Mouse (Mus musculus): ENCODE results near the gene Slc35d1. TPM values are rescaled to one million over a fixed set of nuclear protein-coding genes. Genes with fewer than 3 reads are reported as not detected.

Slc35d1 gene
- polyA plus RNA-seq, 1 experiment from 2014 or later: 5.4 TPM

DNA sequence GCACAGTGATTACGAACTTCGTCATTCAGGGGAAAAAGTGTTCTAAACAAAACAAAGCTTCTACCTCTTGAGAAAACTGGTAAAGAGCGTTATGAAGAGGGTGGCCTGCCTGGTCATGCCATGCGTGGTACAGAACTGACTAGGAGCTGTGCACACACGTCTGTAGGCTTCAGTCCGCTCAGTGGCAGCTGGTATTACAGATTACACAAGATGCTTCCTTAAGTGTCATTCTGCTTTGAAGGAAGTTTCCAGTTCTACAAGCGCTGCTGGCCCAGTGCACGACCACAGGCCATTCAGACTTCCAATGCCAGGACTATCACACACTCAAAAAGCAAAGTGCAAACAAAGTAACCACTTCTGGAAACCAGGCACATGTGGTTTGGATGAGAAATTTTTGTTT is 17.6 kb downstream of the Slc35d1 start:
- Histone ChIP-seq H3K27ac (ENCODE audit: low read length) (no peak overlapping the region), H3K36me3 (ENCODE audit: control insufficient read depth, insufficient read depth, low read length) (peaks cover 8% of the 10 kb centered on the region; the same call in 1 of the 2 replicates), H3K9ac (ENCODE audit: low read depth, low read length) (no peak overlapping the region), H3K4me3 (ENCODE audit: low read length) (no peak overlapping the region), H3K9me3 (ENCODE audit: control insufficient read depth, low read length) (peaks cover 1% of the 10 kb centered on the region), H3K4me1 (ENCODE audit: control insufficient read depth, insufficient read depth, low read length) (no peaks in the 10 kb centered on the region), H3K27me3 (replicated peaks; ENCODE audit: control insufficient read depth, insufficient read depth, low read length) (no peaks in the 10 kb centered on the region), H3K4me2 (ENCODE audit: low read depth, low read length) (no peak overlapping the region)
- ATAC-seq: no peak
- WGBS: 89% methylated on average over 8 of the region's 8 CpGs

DNA sequence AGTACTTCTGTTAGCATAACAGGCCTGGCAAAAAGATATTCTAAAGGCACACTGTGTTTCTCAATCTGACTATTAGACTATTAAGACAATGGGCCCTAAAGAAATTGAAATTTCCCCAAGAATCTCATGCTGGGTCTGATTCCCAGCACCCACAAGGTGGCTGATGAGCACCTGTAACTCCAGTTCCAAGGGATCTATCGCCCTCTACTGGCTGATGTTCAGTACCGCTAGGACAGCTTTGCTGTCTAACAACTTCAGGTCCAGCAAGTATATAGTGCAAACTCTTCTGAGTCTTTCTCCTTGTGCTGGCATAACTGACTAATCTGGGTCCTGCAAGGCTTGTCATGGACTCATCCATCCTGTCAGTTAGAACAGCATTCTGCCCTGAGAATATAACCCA is 22.5 kb downstream of the Slc35d1 start:
- H3K36me3 ChIP-seq (ENCODE audit: control insufficient read depth, insufficient read depth, low read length): peaks cover 8% of the 10 kb centered on the region; the same call in 1 of the 2 replicates
- H3K4me1 ChIP-seq (ENCODE audit: control insufficient read depth, insufficient read depth, low read length): no peaks in the 10 kb centered on the region
- no peak overlapping the region for H3K9ac ChIP-seq (ENCODE audit: low read depth, low read length)
- no peak for ATAC-seq
- no peak overlapping the region for H3K4me3 ChIP-seq (ENCODE audit: low read length)
- peaks cover 3% of the 10 kb centered on the region for H3K9me3 ChIP-seq (ENCODE audit: control insufficient read depth, low read length)
- no peaks in the 10 kb centered on the region for H3K27me3 ChIP-seq (replicated peaks; ENCODE audit: control insufficient read depth, insufficient read depth, low read length)
- whole genome bisulfite sequencing: 98% methylated on average over 2 of the region's 2 CpGs
- no peak overlapping the region for H3K4me2 ChIP-seq (ENCODE audit: low read depth, low read length)
- H3K27ac ChIP-seq (ENCODE audit: low read length): no peak overlapping the region

DNA sequence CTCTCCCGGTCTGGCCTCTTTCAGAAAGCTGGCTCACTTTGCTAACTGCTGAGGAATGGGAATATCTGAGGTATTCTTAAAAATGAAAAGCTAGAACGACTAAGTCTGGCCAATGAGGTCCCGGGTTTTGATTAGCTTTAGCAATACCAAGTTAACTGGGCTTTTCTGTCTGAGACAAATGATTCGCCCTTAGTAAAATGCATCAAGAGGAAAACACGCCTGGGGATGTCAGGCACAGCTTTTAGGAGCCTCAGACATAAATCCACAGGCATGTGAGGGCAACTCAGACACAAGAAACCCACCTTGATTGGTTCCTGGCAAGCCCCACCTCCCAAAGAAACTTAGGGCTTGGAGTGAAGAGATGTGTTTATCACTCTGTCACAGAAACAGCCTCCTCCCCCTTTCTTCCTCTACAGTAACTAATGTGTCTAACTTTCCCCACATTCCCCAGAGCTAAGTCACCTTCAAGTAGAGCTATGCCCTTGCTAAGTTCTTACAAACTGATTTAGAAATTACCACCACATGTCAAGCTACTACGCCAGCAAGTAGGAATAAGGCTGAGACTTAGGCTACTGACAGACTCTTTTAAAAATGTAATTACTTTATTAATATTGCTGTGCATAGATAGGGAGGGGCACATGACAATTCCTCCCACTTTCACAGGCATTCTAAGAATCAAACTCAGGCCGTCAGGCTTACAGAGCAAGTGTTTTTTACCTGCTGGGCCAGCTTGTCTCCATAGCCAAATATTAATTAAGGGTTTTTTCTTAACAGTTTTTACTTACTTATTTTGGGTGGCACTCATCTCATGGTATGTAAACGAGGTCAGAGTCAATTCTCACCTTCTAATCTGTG is 26.0 kb downstream of the Slc35d1 start:
- no peak overlapping the region for H3K9ac ChIP-seq (ENCODE audit: low read depth, low read length)
- WGBS: 83% methylated on average over 8 of the region's 8 CpGs
- no peak for ATAC-seq
- H3K4me3 ChIP-seq (ENCODE audit: low read length): no peak overlapping the region
- H3K4me2 ChIP-seq (ENCODE audit: low read depth, low read length): no peak overlapping the region
- no peaks in the 10 kb centered on the region for H3K4me1 ChIP-seq (ENCODE audit: control insufficient read depth, insufficient read depth, low read length)
- peaks cover 8% of the 10 kb centered on the region; the same call in 1 of the 2 replicates for H3K36me3 ChIP-seq (ENCODE audit: control insufficient read depth, insufficient read depth, low read length)
- no peak overlapping the region for H3K27ac ChIP-seq (ENCODE audit: low read length)
- H3K27me3 ChIP-seq (replicated peaks; ENCODE audit: control insufficient read depth, insufficient read depth, low read length): no peaks in the 10 kb centered on the region
- H3K9me3 ChIP-seq (ENCODE audit: control insufficient read depth, low read length): peaks cover 3% of the 10 kb centered on the region

DNA sequence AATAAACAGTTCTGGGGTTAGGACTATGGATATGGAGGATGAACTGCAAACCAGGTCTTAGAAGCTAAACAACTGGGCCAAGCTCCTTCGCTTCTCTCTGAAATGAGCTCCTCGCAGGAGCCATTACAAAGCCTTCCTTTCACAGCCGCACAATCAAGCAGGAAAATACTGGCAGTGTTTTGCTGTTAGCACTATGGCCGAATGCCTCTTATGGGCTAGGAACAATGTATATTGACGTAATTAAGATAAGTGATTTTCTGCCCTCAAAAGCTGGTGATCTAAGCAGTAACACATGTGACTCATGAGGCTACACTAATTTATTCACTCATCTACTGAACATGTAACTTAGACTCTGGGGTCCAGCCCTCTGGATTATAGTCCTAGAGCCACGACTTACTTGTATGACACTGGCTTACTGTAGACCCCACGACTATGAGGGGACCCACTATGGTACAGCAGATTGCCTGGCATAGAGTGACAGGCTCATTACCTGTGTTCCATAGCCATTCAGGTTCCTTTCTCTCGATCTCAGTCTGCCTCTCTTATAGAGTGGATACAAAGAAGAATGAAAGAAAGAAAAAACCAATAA is 34.6 kb downstream of the Slc35d1 start:
- no peak overlapping the region for H3K4me2 ChIP-seq (ENCODE audit: low read depth, low read length)
- peak; percentile 62 for ATAC-seq
- H3K27ac ChIP-seq (ENCODE audit: low read length): peak overlapping the region; percentile 49

GRCm38 (mm10) chr4:103179581-103179980 is 35.4 kb downstream of the Slc35d1 start:
- Histone ChIP-seq H3K4me1 (ENCODE audit: control insufficient read depth, insufficient read depth, low read length) (peaks cover 29% of the 10 kb centered on the region), H3K9ac (ENCODE audit: low read depth, low read length) (no peak overlapping the region), H3K4me3 (ENCODE audit: low read length) (no peak overlapping the region), H3K27ac (ENCODE audit: low read length) (peak overlapping the region; percentile 49), H3K27me3 (replicated peaks; ENCODE audit: control insufficient read depth, insufficient read depth, low read length) (no peaks in the 10 kb centered on the region), H3K4me2 (ENCODE audit: low read depth, low read length) (no peak overlapping the region), H3K9me3 (ENCODE audit: control insufficient read depth, low read length) (no peaks in the 10 kb centered on the region), H3K36me3 (ENCODE audit: control insufficient read depth, insufficient read depth, low read length) (no peaks in the 10 kb centered on the region)
- 0 out of 2 replicates have a peak, but pooled peaks have one; percentile 19 for ATAC-seq
- 61% methylated on average over 3 of the region's 3 CpGs for WGBS

More for the DNA sequence above, 34.6 kb downstream of the Slc35d1 start:
- WGBS: 69% methylated on average over 8 of the region's 8 CpGs
- Histone ChIP-seq H3K4me1 (ENCODE audit: control insufficient read depth, insufficient read depth, low read length) (peaks cover 29% of the 10 kb centered on the region), H3K27me3 (replicated peaks; ENCODE audit: control insufficient read depth, insufficient read depth, low read length) (no peaks in the 10 kb centered on the region), H3K36me3 (ENCODE audit: control insufficient read depth, insufficient read depth, low read length) (no peaks in the 10 kb centered on the region), H3K9ac (ENCODE audit: low read depth, low read length) (no peak overlapping the region), H3K9me3 (ENCODE audit: control insufficient read depth, low read length) (no peaks in the 10 kb centered on the region), H3K4me3 (ENCODE audit: low read length) (no peak overlapping the region)

GRCm38 (mm10) chr4:103178635-103179318 is 36.2 kb downstream of the Slc35d1 start:
- H3K4me2 ChIP-seq (ENCODE audit: low read depth, low read length): no peak overlapping the region
- H3K27me3 ChIP-seq (replicated peaks; ENCODE audit: control insufficient read depth, insufficient read depth, low read length): no peaks in the 10 kb centered on the region
- no peaks in the 10 kb centered on the region for H3K9me3 ChIP-seq (ENCODE audit: control insufficient read depth, low read length)
- H3K9ac ChIP-seq (ENCODE audit: low read depth, low read length): no peak overlapping the region
- peaks cover 29% of the 10 kb centered on the region for H3K4me1 ChIP-seq (ENCODE audit: control insufficient read depth, insufficient read depth, low read length)
- H3K4me3 ChIP-seq (ENCODE audit: low read length): no peak overlapping the region
- H3K27ac ChIP-seq (ENCODE audit: low read length): peak overlapping the region; percentile 49
- 0 out of 2 replicates have a peak, but pooled peaks have one; percentile 43 for ATAC-seq
- WGBS: 64% methylated on average over 7 of the region's 7 CpGs
- no peaks in the 10 kb centered on the region for H3K36me3 ChIP-seq (ENCODE audit: control insufficient read depth, insufficient read depth, low read length)

GRCm38 (mm10) chr4:103177681-103178080 is 37.3 kb downstream of the Slc35d1 start:
- Histone ChIP-seq H3K4me1 (ENCODE audit: control insufficient read depth, insufficient read depth, low read length) (peaks cover 29% of the 10 kb centered on the region), H3K36me3 (ENCODE audit: control insufficient read depth, insufficient read depth, low read length) (no peaks in the 10 kb centered on the region), H3K4me3 (ENCODE audit: low read length) (no peak overlapping the region), H3K27ac (ENCODE audit: low read length) (peak overlapping the region; percentile 46; the same call in 1 of the 2 replicates), H3K9ac (ENCODE audit: low read depth, low read length) (no peak overlapping the region), H3K9me3 (ENCODE audit: control insufficient read depth, low read length) (no peaks in the 10 kb centered on the region), H3K4me2 (ENCODE audit: low read depth, low read length) (no peak overlapping the region), H3K27me3 (replicated peaks; ENCODE audit: control insufficient read depth, insufficient read depth, low read length) (no peaks in the 10 kb centered on the region)
- no peak for ATAC-seq
- 73% methylated on average over 1 of the region's 1 CpGs for WGBS

GRCm38 (mm10) chr4:103174001-103174400 is 41.0 kb downstream of the Slc35d1 start:
- Histone ChIP-seq H3K27me3 (replicated peaks; ENCODE audit: control insufficient read depth, insufficient read depth, low read length) (no peaks in the 10 kb centered on the region), H3K9ac (ENCODE audit: low read depth, low read length) (no peak overlapping the region), H3K4me2 (ENCODE audit: low read depth, low read length) (no peak overlapping the region), H3K4me3 (ENCODE audit: low read length) (no peak overlapping the region), H3K9me3 (ENCODE audit: control insufficient read depth, low read length) (no peaks in the 10 kb centered on the region), H3K4me1 (ENCODE audit: control insufficient read depth, insufficient read depth, low read length) (peaks cover 9% of the 10 kb centered on the region), H3K36me3 (ENCODE audit: control insufficient read depth, insufficient read depth, low read length) (peaks cover 11% of the 10 kb centered on the region; the same call in 1 of the 2 replicates), H3K27ac (ENCODE audit: low read length) (no peak overlapping the region)
- no peak for ATAC-seq
- WGBS: 87% methylated on average over 7 of the region's 7 CpGs

DNA sequence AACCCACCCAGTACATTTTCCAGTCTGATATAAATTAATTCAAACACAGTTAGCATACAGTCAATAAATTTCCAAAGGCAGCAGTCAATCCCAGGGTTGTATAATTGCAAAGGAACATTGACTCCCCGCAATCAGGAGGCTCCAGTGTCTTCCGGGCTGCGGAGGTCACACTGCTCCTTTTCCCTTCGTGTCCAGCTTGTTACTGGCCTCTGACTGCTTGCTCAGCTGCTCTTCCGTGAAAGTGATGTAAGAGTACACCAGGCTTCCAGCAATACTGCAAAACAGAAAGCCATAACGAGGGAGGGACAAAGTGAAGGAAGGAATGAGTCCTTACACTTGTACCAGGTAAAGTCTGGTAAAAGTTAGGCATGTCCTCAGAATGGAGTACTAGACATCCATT is 41.5 kb downstream of the Slc35d1 start:
- Histone ChIP-seq H3K27me3 (replicated peaks; ENCODE audit: control insufficient read depth, insufficient read depth, low read length) (no peaks in the 10 kb centered on the region), H3K9me3 (ENCODE audit: control insufficient read depth, low read length) (no peaks in the 10 kb centered on the region), H3K4me2 (ENCODE audit: low read depth, low read length) (no peak overlapping the region), H3K27ac (ENCODE audit: low read length) (no peak overlapping the region), H3K4me3 (ENCODE audit: low read length) (no peak overlapping the region), H3K9ac (ENCODE audit: low read depth, low read length) (no peak overlapping the region), H3K36me3 (ENCODE audit: control insufficient read depth, insufficient read depth, low read length) (peaks cover 11% of the 10 kb centered on the region; the same call in 1 of the 2 replicates), H3K4me1 (ENCODE audit: control insufficient read depth, insufficient read depth, low read length) (peaks cover 5% of the 10 kb centered on the region; the same call in 1 of the 2 replicates)
- 57% methylated on average over 6 of the region's 6 CpGs for WGBS
- no peak for ATAC-seq
